Mouse (Mus musculus) kidney, embryonic 14.5 days (tissue): ENCODE measurements around the gene Colgalt1. TPM values are rescaled to one million over a fixed set of nuclear protein-coding genes. Genes with fewer than 3 reads are reported as not detected.

Source experiments
- ATAC-seq: fragments of 200-750 bp; cut with Nextera tagmentation; 2 replicates; pipeline ENCODE4 v1.8.0; 2017; ENCODE audit warnings: moderate number of reproducible peaks, mild to moderate bottlenecking, moderate TSS enrichment, moderate library complexity; ENCODE audit not compliant: low FRiP score, low TSS enrichment
- H3K27ac ChIP-seq: fragments of 300-500 bp; sonication (generic); 2 replicates; pipeline ENCODE4 v1.5.1; 2014; ENCODE audit warnings: low read depth, mild to moderate bottlenecking, low read length, moderate library complexity, mixed read lengths
- H3K27me3 ChIP-seq: fragments of 300-500 bp; sonication (generic); 2 replicates; pipeline ENCODE4 v1.6.1; 2014; ENCODE audit warnings: mild to moderate bottlenecking, low read length; ENCODE audit not compliant: control insufficient read depth, insufficient read depth
- H3K36me3 ChIP-seq: fragments of 300-500 bp; sonication (generic); 2 replicates; pipeline ENCODE4 v1.6.1; 2014; ENCODE audit warnings: low read length, mixed read lengths; ENCODE audit not compliant: control insufficient read depth, insufficient read depth
- H3K4me1 ChIP-seq: fragments of 300-500 bp; sonication (generic); 2 replicates; pipeline ENCODE4 v1.6.1; 2014; ENCODE audit warnings: low read length, mixed read lengths; ENCODE audit not compliant: control insufficient read depth, insufficient read depth
- H3K4me2 ChIP-seq: fragments of 300-500 bp; sonication (generic); replicated peaks from 2 replicates; pipeline ENCODE4 v1.6.1; 2014; ENCODE audit warnings: low read depth, mild to moderate bottlenecking, low read length
- H3K4me3 ChIP-seq: fragments of 300-500 bp; sonication (generic); 2 replicates; pipeline ENCODE4 v1.5.1; 2014; ENCODE audit warnings: mild to moderate bottlenecking, low read length
- H3K9ac ChIP-seq: fragments of 300-500 bp; sonication (generic); 2 replicates; pipeline ENCODE4 v1.6.1; 2014; ENCODE audit warnings: low read depth, mild to moderate bottlenecking, low read length, moderate library complexity
- H3K9me3 ChIP-seq: fragments of 300-500 bp; sonication (generic); 2 replicates; pipeline ENCODE4 v1.6.1; 2016; ENCODE audit warnings: low read length; ENCODE audit not compliant: control insufficient read depth
- WGBS: fragments of 180-500 bp; shearing (Covaris S2); extraction: QIAGEN DNeasy Blood & Tissue Kit; methylation state at CpG from one replicate; pipeline ENCODE4 v1.1.7; 2014; 5-methylcytosine and 5-hydroxymethylcytosine counted together
- polyA plus RNA-seq: library from polyadenylated mRNA; unstranded; fragments of >200 nt; fragmentation: Nextera tagmentation; extraction: Ambion mirVana; gene quantifications from 2 replicates; pipeline ENCODE4 v1.2.1, GENCODE M21; 2014

The Colgalt1 gene
- polyA plus RNA-seq, 1 experiment from 2014 or later: 76.8 TPM

DNA sequence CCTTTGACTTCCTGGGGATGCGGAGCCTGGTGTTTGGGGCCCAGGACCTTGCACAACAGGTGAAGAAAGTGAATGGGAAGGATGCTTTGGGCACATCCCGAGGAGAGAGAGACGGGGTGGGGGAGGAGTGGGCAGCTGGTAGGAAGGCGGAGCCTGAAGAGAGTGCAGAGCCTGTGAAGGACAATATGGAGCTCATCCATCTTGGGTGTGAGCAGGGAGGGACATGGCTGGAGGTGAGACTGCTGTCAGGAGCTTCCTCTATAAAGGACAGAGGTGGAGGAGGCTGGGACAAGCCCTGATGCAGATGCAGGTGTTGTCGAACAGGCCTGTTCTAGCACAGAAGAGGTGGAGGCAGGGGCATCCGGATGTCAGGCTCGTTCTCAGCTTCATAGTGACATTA is 6.8 kb upstream of the Colgalt1 start:
- H3K9me3 ChIP-seq: no peaks in the 10 kb centered on the region
- no peak overlapping the region for H3K9ac ChIP-seq
- WGBS: 61% methylated on average over 7 of the region's 7 CpGs
- H3K4me3 ChIP-seq: no peak overlapping the region
- H3K27me3 ChIP-seq: peaks cover 24% of the 10 kb centered on the region
- peaks cover 15% of the 10 kb centered on the region for H3K4me1 ChIP-seq
- no peak overlapping the region for H3K4me2 ChIP-seq
- no peak overlapping the region for H3K27ac ChIP-seq
- ATAC-seq: no peak
- no peaks in the 10 kb centered on the region for H3K36me3 ChIP-seq

DNA sequence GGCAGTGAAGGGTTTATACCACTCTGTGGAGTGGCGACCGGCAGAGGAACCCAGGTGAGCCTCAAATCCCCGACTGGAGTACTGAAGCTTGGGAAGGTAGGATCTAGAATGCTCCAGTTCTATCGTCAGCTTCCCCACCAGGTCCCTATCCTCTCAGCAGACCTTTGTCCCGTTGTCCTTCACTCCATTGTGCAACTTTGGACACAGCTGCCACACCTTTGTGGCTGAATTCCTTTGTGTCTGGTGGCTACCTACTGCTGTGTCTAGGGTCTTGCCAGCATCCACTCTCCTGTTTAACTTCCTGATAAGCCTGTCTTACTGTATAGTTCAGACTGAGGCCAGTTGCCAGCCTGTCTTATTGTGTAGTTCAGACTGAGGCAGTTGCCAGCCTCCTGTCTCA is 1.3 kb downstream of the Colgalt1 start:
- no peak for ATAC-seq
- WGBS: 56% methylated on average over 5 of the region's 5 CpGs
- Histone ChIP-seq H3K9me3 (no peaks in the 10 kb centered on the region), H3K27ac (no peak overlapping the region), H3K4me3 (peak overlapping the region; percentile 67), H3K9ac (peak overlapping the region; percentile 73), H3K36me3 (peaks cover 29% of the 10 kb centered on the region), H3K4me2 (peak overlapping the region; percentile 56), H3K27me3 (no peaks in the 10 kb centered on the region), H3K4me1 (peaks cover 11% of the 10 kb centered on the region)

DNA sequence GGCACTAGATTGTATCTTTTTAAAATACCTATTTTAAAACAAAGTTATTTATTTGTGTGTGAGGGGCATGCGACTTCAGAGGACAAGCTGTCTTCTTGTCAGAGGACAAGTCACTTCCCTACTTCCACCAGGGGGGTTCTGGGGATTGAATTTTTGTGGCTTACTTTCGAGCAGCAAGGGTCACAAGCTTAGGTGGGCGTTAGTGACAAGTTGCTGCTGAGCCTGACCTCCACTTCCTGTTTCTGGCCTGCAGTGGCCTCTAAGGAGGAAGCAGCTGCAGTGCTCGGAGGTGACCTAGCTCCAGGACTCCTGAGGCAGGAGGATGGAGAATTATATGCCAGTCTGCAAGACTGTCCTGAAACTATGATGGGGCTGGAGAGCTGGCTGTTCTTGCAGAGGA is 2.6 kb downstream of the Colgalt1 start:
- no peak overlapping the region for H3K27ac ChIP-seq
- H3K27me3 ChIP-seq: no peaks in the 10 kb centered on the region
- no peak for ATAC-seq
- H3K9me3 ChIP-seq: no peaks in the 10 kb centered on the region
- H3K4me3 ChIP-seq: no peak overlapping the region
- H3K9ac ChIP-seq: no peak overlapping the region
- WGBS: 39% methylated on average over 4 of the region's 4 CpGs
- H3K36me3 ChIP-seq: peaks cover 41% of the 10 kb centered on the region
- H3K4me2 ChIP-seq: no peak overlapping the region
- H3K4me1 ChIP-seq: peaks cover 11% of the 10 kb centered on the region

DNA sequence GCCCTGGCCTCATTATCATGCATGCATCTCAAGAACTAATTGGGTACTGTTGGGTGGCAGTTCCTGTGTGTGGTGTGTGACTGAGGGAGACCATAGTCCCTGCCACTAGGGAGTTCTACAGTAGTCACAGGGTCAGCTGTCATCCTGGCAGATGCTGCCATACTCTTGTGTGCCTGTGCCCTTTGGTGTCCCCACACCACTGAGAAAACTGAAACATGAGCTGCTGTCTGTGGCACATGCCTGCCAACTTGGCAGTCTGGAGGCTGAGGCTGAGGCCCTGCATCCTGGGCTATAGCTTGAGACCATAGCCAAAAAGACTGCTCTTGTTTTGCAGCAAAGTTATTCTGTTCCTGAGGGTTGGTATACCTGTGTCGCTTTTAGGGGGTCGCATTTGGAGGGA is 9.0 kb downstream of the Colgalt1 start:
- Histone ChIP-seq H3K4me3 (no peak overlapping the region), H3K27ac (no peak overlapping the region), H3K36me3 (peaks cover 91% of the 10 kb centered on the region), H3K4me1 (no peaks in the 10 kb centered on the region), H3K9ac (no peak overlapping the region), H3K4me2 (no peak overlapping the region), H3K27me3 (no peaks in the 10 kb centered on the region), H3K9me3 (peaks cover 22% of the 10 kb centered on the region)
- 94% methylated on average over 2 of the region's 2 CpGs for WGBS
- ATAC-seq: no peak

DNA sequence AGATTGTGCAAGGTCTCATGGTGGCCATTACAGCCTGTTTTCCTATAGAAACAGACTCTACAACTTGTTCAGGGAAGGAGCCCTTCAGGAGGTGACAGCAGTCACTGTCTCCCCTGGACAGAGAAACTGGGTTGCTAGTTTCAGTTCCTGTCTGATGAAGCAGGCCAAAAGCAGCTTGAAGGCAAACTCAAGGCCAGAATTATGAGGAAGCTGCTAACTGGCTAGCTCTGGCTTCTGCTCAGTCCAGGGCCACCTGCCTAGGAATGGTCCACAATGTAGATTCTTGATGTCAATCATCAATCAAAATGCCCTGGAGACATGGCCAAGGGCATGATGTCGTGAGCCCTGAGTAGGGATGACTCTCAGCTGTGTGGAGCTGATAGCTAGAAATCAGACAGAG is 14.3 kb downstream of the Colgalt1 start:
- Histone ChIP-seq H3K4me2 (no peak overlapping the region), H3K9me3 (peaks cover 22% of the 10 kb centered on the region), H3K9ac (no peak overlapping the region), H3K4me1 (peaks cover 13% of the 10 kb centered on the region), H3K27ac (no peak overlapping the region), H3K36me3 (peaks cover 48% of the 10 kb centered on the region), H3K4me3 (no peak overlapping the region), H3K27me3 (peaks cover 3% of the 10 kb centered on the region; the same call in 1 of the 2 replicates)
- ATAC-seq: no peak
- WGBS: 81% methylated on average over 1 of the region's 1 CpGs

DNA sequence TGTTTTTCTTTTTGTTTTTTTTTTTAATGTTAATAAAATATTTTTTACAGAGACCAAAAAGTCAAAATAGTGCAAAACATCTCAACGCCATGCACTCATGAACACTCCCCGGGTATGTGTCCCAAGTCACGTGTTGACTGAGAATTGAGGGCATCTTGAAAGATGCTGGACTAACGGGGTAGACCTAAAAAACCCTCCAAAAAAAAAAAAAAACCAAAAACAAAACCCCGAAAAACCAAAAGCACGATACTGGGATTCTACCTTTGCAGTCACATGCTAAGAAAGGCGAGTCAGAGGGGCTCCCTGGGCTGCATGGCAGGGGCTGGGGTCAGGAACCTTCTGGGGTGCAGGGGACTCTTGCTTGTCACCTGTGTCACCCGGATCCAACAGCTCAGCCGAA is 16.0 kb downstream of the Colgalt1 start:
- 88% methylated on average over 9 of the region's 9 CpGs for WGBS
- Histone ChIP-seq H3K27ac (no peak overlapping the region), H3K9ac (no peak overlapping the region), H3K9me3 (peaks cover 20% of the 10 kb centered on the region), H3K4me2 (no peak overlapping the region), H3K4me1 (peaks cover 13% of the 10 kb centered on the region), H3K27me3 (peaks cover 9% of the 10 kb centered on the region; the same call in 1 of the 2 replicates), H3K4me3 (no peak overlapping the region), H3K36me3 (peaks cover 31% of the 10 kb centered on the region)
- ATAC-seq: no peak

DNA sequence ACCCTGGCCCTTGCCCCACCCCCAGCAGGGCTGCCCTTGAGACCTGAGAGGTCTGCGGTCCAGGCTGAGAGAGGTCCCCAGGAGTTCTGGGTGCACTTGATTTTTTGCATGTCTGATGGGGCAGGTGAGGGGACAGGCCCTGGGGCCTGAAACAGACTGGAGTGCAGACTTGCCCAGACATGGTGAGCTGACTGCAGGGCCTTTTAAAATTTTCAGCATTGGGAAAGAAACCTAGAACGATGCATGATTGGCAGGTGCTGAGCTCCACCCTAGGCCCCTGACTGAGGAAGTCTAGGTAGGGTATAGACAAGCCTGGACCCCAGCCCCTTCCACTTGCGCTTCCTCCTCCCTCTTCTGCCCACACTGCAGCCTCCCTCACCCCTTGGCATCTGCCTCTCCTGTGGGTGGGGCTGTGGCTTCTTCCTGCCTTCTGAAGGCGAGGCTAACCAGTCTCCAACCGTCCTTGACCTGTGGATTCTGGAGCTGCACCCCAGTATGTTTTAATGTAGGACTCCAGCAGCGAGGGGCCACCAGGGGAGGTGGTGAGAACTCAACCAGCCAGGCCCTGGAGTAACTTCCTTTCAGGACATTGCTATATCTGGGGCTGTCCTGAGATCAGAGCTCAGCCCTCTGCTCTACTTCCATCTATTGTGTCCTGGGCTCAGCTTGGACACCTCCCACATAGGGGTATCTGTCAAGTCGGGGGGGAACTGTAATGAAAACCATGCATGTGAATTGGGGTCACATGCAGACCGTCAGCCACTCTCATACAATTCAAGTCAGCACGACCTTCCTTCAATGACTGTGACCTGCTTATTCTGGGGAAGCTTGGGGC is 16.7 kb downstream of the Colgalt1 start:
- H3K9me3 ChIP-seq: peaks cover 14% of the 10 kb centered on the region
- H3K4me2 ChIP-seq: no peak overlapping the region
- peaks cover 13% of the 10 kb centered on the region for H3K4me1 ChIP-seq
- H3K27ac ChIP-seq: no peak overlapping the region; the same call in 1 of the 2 replicates
- ATAC-seq: no peak
- peaks cover 24% of the 10 kb centered on the region for H3K36me3 ChIP-seq
- H3K4me3 ChIP-seq: no peak overlapping the region
- H3K27me3 ChIP-seq: peaks cover 9% of the 10 kb centered on the region; the same call in 1 of the 2 replicates
- WGBS: 43% methylated on average over 9 of the region's 9 CpGs
- no peak overlapping the region for H3K9ac ChIP-seq

DNA sequence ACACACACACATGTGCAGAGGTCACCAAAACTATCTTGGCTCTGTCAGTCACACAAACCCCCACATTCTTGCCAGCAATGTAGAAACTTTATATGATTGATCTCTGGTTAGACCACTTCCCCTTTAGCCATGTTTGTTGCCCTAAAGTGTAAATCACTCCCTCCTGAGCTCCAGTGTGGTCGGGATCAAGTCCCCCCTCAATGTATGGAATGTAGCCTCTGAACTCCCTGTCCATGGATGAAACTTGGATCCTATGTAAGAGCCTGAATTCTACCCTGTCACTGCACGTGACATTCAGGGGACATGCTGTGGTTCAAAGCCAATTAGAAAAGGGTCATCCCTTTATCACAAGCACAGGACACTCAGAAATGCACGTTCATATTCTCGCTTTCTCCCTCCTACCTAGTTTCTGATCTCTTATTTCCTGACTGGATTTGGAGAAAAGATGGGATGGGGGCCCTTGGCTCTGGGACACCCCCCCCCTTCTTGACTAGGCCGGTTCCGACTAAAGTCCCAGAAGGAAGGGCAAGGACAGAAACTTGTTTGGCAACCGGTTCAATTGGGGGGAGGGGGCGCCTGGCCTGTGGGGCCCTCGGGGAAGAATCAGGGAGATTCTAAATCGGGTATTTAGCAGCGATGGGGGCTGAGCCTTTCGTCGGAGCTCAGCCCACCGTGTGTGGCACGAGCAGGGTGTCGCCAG is 17.7 kb downstream of the Colgalt1 start:
- Histone ChIP-seq H3K27ac (peak overlapping the region; percentile 57; the same call in 1 of the 2 replicates), H3K4me1 (peaks cover 13% of the 10 kb centered on the region), H3K27me3 (peaks cover 13% of the 10 kb centered on the region), H3K4me3 (peak overlapping the region; percentile 47), H3K36me3 (peaks cover 13% of the 10 kb centered on the region), H3K9me3 (peaks cover 10% of the 10 kb centered on the region), H3K4me2 (peak overlapping the region; percentile 97), H3K9ac (peak overlapping the region; percentile 49)
- ATAC-seq: no peak
- WGBS: 5% methylated on average over 16 of the region's 16 CpGs
